26 mouse cellular contexts compared by ENCODE assay signal in the genomic region with DNA sequence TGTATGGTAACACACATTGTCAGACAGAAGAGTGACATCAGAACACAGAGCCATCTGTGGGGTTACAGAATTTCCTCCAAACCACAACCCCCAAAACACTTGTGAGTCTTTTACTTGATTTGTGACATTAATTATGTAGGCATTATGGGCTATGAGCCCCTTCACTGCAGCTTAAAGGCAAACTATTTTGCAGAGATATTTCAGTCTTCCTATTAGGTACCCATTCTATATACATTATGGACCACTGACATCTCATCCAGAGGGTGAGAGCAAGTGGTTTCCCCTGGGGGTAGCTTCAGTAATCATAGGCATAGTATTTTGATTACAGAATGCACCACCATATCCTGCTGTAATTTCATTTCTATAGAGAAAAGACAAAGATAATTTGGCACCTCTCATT.
"Had no signal": no experiment of that assay in that cellular context is flagged by ENCODE, and none has a peak within 500 bp of the region (broad histone marks: within the 10 kb centered on the region; RNA-seq: fewer than 3 reads in every experiment).

No protein-coding gene starts in this region.

- H3K4me3 ChIP-seq: heart, adult 2 months; heart, embryonic 13.5 days; heart, embryonic 15.5 days; hindbrain, embryonic 10.5 days; hindbrain, embryonic 12.5 days; hindbrain, embryonic 15.5 days; intestine, embryonic 15.5 days; layer of hippocampus, adult 2 months; left cerebral cortex, adult 2 months; limb, embryonic 10.5 days; limb, embryonic 12.5 days had no signal

- H3K9ac ChIP-seq: forebrain, postnatal 0 days; heart, embryonic 13.5 days; heart, embryonic 15.5 days; hindbrain, embryonic 12.5 days; hindbrain, embryonic 15.5 days; intestine, embryonic 15.5 days; limb, embryonic 12.5 days had no signal

- H3K4me2 ChIP-seq: heart, embryonic 11.5 days; heart, embryonic 13.5 days; heart, embryonic 15.5 days; hindbrain, embryonic 12.5 days; hindbrain, embryonic 15.5 days; intestine, embryonic 15.5 days; limb, embryonic 12.5 days; liver, embryonic 11.5 days had no signal

- H3K27ac ChIP-seq: heart, adult 2 months; heart, embryonic 13.5 days; heart, embryonic 15.5 days; hindbrain, embryonic 10.5 days; hindbrain, embryonic 12.5 days; hindbrain, embryonic 15.5 days; intestine, embryonic 15.5 days; layer of hippocampus, adult 2 months; left cerebral cortex, adult 2 months; limb, embryonic 10.5 days; limb, embryonic 12.5 days had no signal

- ATAC-seq: inflammation-experienced regulatory T-cells, adult 6 months; intestine, embryonic 15.5 days; intestine, postnatal 0 days had no signal

- H3K27me3 ChIP-seq: heart, embryonic 13.5 days; heart, embryonic 15.5 days; hindbrain, embryonic 12.5 days; hindbrain, embryonic 15.5 days; intestine, embryonic 15.5 days; limb, embryonic 12.5 days had no signal

- H3K36me3 ChIP-seq: heart, embryonic 13.5 days; heart, embryonic 15.5 days; hindbrain, embryonic 10.5 days; hindbrain, embryonic 12.5 days; hindbrain, embryonic 15.5 days; intestine, embryonic 15.5 days; limb, embryonic 10.5 days; limb, embryonic 12.5 days had no signal

- H3K4me1 ChIP-seq: heart, embryonic 13.5 days; heart, embryonic 15.5 days; hindbrain, embryonic 10.5 days; hindbrain, embryonic 12.5 days; hindbrain, embryonic 15.5 days; intestine, embryonic 15.5 days; limb, embryonic 10.5 days; limb, embryonic 12.5 days had no signal

- H3K9me3 ChIP-seq: heart, embryonic 13.5 days; heart, embryonic 15.5 days; hindbrain, embryonic 10.5 days; hindbrain, embryonic 12.5 days; hindbrain, embryonic 15.5 days; intestine, embryonic 15.5 days; limb, embryonic 10.5 days; limb, embryonic 12.5 days had no signal

- DNase-seq: forebrain, postnatal 0 days; gastrocnemius, postnatal 10 days; gastrocnemius, postnatal 25 days; heart, adult 2 months; heart, postnatal 14 days; heart, postnatal 4 days; kidney, adult 18-20 months; kidney, adult 8-10 months; kidney, postnatal 10 days; kidney, postnatal 25 days; kidney, postnatal 4 days; liver had no signal
